Mouse (Mus musculus) bone marrow, adult 2 months (tissue): ENCODE measurements around the gene Ranbp9. TPM values are rescaled to one million over a fixed set of nuclear protein-coding genes. Genes with fewer than 3 reads are reported as not detected.

Source experiments
- H3K27ac ChIP-seq: fragments of 200-500 bp; 2 replicates; pipeline ENCODE4 v1.5.1; 2012; ENCODE audit warnings: low read depth, mild to moderate bottlenecking, control low read depth, inconsistent platforms, low read length; ENCODE audit not compliant: control insufficient read depth, poor library complexity, insufficient read depth
- H3K4me1 ChIP-seq: fragments of 200-500 bp; 2 replicates; pipeline ENCODE4 v1.6.1; 2011; ENCODE audit warnings: low read length; ENCODE audit not compliant: control insufficient read depth, insufficient read depth
- H3K4me3 ChIP-seq: fragments of 200-500 bp; replicated peaks from 2 replicates; pipeline ENCODE3; 2011; ENCODE audit warnings: mild to moderate bottlenecking, low read depth, low read length, control low read depth; ENCODE audit not compliant: control insufficient read depth
- CTCF ChIP-seq: fragments of 200-500 bp; IDR thresholded peaks from 2 replicates; pipeline ENCODE4 v1.5.1; 2011; ENCODE audit warnings: low read length, control low read depth; ENCODE audit not compliant: control insufficient read depth, insufficient read depth
- POLR2A ChIP-seq: fragments of 200-500 bp; IDR thresholded peaks from 2 replicates; pipeline ENCODE4 v1.6.1; 2011; ENCODE audit warnings: low read depth, mild to moderate bottlenecking, control low read depth, low read length, borderline replicate concordance; ENCODE audit not compliant: control insufficient read depth
- WGBS: fragments of 180-500 bp; shearing (Covaris S2); methylation state at CpG from one replicate; pipeline ENCODE4 v1.1.7; 2018; 5-methylcytosine and 5-hydroxymethylcytosine counted together
- polyA plus RNA-seq: library from polyadenylated mRNA; stranded (reverse); fragments of >200 nt; gene quantifications from 2 replicates; pipeline ENCODE4 v1.2.4, GENCODE M21; 2011; ENCODE audit warnings: low replicate concordance; ENCODE audit not compliant: missing spikeins, insufficient read depth, insufficient read length

The Ranbp9 gene
- polyA plus RNA-seq, 1 experiment, result 16.7 TPM

GRCm38 (mm10) chr13:43486501-43487213, 5.6 kb upstream of the Ranbp9 start:
- Histone ChIP-seq H3K4me3 (no peak overlapping the region), H3K4me1 (peaks cover 3% of the 10 kb centered on the region; the same call in 1 of the 2 replicates), H3K27ac (no peak overlapping the region)
- 83% methylated on average over 12 of the region's 12 CpGs for WGBS
- TF ChIP-seq POLR2A (no peak), CTCF (no peak)

GRCm38 (mm10) chr13:43485278-43485976, 4.3 kb upstream of the Ranbp9 start:
- TF ChIP-seq POLR2A (no peak), CTCF (no peak)
- Histone ChIP-seq H3K27ac (no peak overlapping the region), H3K4me3 (no peak overlapping the region), H3K4me1 (peaks cover 3% of the 10 kb centered on the region; the same call in 1 of the 2 replicates)
- 53% methylated on average over 5 of the region's 5 CpGs for WGBS

- peaks cover 3% of the 10 kb centered on the region; the same call in 1 of the 2 replicates for H3K4me1 ChIP-seq
- no peak overlapping the region for H3K27ac ChIP-seq
- 72% methylated on average over 9 of the region's 9 CpGs for WGBS
- H3K4me3 ChIP-seq, result no peak overlapping the region
- TF ChIP-seq CTCF (no peak), POLR2A (no peak)
Observed at GRCm38 (mm10) chr13:43482782-43483181, 1.7 kb upstream of the Ranbp9 start.

- TF ChIP-seq CTCF, result no peak
- no peak for TF ChIP-seq POLR2A
- peak overlapping the region; percentile 99; the same call in 1 of the 2 replicates for H3K27ac ChIP-seq
- peaks cover 3% of the 10 kb centered on the region; the same call in 1 of the 2 replicates for H3K4me1 ChIP-seq
- WGBS, result 35% methylated on average over 6 of the region's 6 CpGs
- peak overlapping the region; percentile 69 for H3K4me3 ChIP-seq
Observed at GRCm38 (mm10) chr13:43481859-43482245, 770 bp upstream of the Ranbp9 start.

- Histone ChIP-seq H3K27ac (peak overlapping the region; percentile 99), H3K4me1 (no peaks in the 10 kb centered on the region; the same call in 1 of the 2 replicates), H3K4me3 (peak overlapping the region; percentile 89)
- WGBS, result 21% methylated on average over 67 of the region's 67 CpGs
- TF ChIP-seq CTCF (no peak), POLR2A (no peak)
Observed at GRCm38 (mm10) chr13:43480595-43480956, 506 bp downstream of the Ranbp9 start.

- H3K4me1 ChIP-seq, result no peaks in the 10 kb centered on the region; the same call in 1 of the 2 replicates
- TF ChIP-seq POLR2A (peak; percentile 8; the same call in 1 of the 2 replicates), CTCF (no peak)
- peak overlapping the region; percentile 99 for H3K27ac ChIP-seq
- peak overlapping the region; percentile 89 for H3K4me3 ChIP-seq
- WGBS, result under 1% methylated on average over 36 of the region's 36 CpGs
Observed at GRCm38 (mm10) chr13:43479767-43480571, 1.1 kb downstream of the Ranbp9 start.

- Histone ChIP-seq H3K4me3 (peak overlapping the region; percentile 42), H3K27ac (no peak overlapping the region), H3K4me1 (peaks cover 2% of the 10 kb centered on the region; the same call in 1 of the 2 replicates)
- WGBS, result 2% methylated on average over 6 of the region's 6 CpGs
- TF ChIP-seq POLR2A (no peak), CTCF (no peak)
Observed at GRCm38 (mm10) chr13:43479024-43479705, 1.9 kb downstream of the Ranbp9 start.
